Mouse (Mus musculus): Measurements from ENCODE around the gene Slco3a1. TPM values are rescaled to one million over a fixed set of nuclear protein-coding genes. Genes with fewer than 3 reads are reported as not detected.

Slco3a1 gene
- polyA plus RNA-seq, 1 experiment: 13.4 TPM

DNA sequence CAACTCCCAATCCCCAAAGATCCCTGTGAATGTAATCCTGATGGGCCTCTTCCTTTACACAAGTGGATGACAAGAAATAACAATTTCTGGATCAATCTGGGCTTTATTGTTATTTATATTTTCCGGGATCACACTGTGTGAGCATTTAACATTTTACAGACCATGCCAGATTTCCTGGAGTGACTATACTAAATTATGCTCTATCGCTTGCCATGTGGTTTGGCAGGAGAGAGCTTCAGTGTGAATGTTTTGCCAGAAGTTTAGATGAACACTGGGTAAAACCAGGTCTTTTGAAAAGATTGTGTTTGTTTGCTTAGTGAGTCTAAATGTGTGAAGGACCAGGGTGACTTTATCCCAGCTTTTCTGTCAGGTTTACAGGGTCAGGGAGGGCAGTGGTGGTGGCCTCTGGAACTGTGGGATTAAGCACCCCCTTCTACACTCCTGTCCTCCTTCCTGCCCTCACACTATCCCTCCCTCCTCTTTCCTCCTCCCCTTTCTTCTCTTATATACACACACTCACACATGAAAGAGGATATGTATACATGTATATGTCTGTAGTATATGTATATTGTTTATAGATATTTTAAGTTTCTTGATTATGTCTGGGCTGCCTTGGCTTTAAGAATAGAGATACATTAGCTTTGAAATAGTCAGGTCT is 287.9 kb downstream of the Slco3a1 start:
- H3K4me3 ChIP-seq (ENCODE audit: insufficient read depth, low read length): no peak overlapping the region
- no peak overlapping the region for H3K27ac ChIP-seq (ENCODE audit: insufficient read depth, low read length)
- no peak for TF ChIP-seq POLR2A (IDR thresholded peaks at IDR 0.05; ENCODE audit: low read depth, low read length)
- TF ChIP-seq CTCF (IDR thresholded peaks at IDR 0.05; ENCODE audit: borderline replicate concordance, insufficient read depth, low read length): no peak
- H3K4me1 ChIP-seq (ENCODE audit: control insufficient read depth, insufficient read depth, low read length): no peaks in the 10 kb centered on the region

DNA sequence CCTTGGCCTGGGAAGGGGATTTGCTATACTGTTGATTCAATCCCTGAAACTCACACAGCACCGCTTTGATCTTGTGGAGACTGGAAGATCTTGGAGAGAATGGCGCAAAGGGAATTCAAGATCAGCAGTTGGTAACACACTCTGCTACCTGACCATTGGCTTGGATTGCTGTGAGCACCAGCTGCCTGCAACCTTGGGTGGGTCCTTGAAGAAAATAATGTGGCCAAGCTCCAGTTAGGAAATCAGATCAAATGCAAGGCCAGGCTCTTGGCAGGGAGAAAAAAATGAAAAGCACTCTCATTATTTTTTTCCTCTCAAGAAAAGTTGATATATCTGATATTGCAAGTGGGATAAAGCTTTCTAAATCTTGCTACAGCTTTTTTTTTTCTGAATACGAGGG is 298.3 kb downstream of the Slco3a1 start:
- TF ChIP-seq CTCF (IDR thresholded peaks at IDR 0.05; ENCODE audit: borderline replicate concordance, insufficient read depth, low read length): no peak
- no peak for TF ChIP-seq POLR2A (IDR thresholded peaks at IDR 0.05; ENCODE audit: low read depth, low read length)
- Histone ChIP-seq H3K27ac (ENCODE audit: insufficient read depth, low read length) (no peak overlapping the region), H3K4me1 (ENCODE audit: control insufficient read depth, insufficient read depth, low read length) (no peaks in the 10 kb centered on the region), H3K4me3 (ENCODE audit: insufficient read depth, low read length) (no peak overlapping the region)

DNA sequence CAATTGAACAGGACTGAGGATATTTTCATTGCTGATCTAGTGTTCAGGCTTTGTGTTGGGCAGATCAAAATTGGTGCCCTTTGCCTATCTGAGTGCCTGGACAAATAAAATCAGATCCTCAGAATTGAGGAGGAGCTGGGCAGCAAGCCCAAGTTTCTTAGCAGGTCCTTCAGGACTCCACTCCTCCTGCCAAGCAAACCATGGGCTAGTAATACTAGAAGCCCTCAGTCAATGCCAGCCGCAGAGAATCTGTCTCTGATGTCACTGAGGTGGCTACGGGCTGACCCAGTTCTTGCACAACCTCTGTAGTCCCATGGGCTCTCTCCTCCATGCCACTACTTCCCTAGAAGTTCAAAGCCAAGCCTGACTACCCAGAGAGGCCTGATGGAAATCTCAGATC is 302.5 kb downstream of the Slco3a1 start:
- Histone ChIP-seq H3K4me3 (ENCODE audit: insufficient read depth, low read length) (no peak overlapping the region), H3K27ac (ENCODE audit: insufficient read depth, low read length) (no peak overlapping the region), H3K4me1 (ENCODE audit: control insufficient read depth, insufficient read depth, low read length) (no peaks in the 10 kb centered on the region)
- no peak for TF ChIP-seq POLR2A (IDR thresholded peaks at IDR 0.05; ENCODE audit: low read depth, low read length)
- no peak for TF ChIP-seq CTCF (IDR thresholded peaks at IDR 0.05; ENCODE audit: borderline replicate concordance, insufficient read depth, low read length)

GRCm38 (mm10) chr7:74241236-74241635 is 313.3 kb downstream of the Slco3a1 start:
- Histone ChIP-seq H3K27ac (ENCODE audit: insufficient read depth, low read length) (no peak overlapping the region), H3K4me3 (ENCODE audit: insufficient read depth, low read length) (no peak overlapping the region), H3K4me1 (ENCODE audit: control insufficient read depth, insufficient read depth, low read length) (no peaks in the 10 kb centered on the region)
- TF ChIP-seq POLR2A (IDR thresholded peaks at IDR 0.05; ENCODE audit: low read depth, low read length): no peak
- no peak for TF ChIP-seq CTCF (IDR thresholded peaks at IDR 0.05; ENCODE audit: borderline replicate concordance, insufficient read depth, low read length)

DNA sequence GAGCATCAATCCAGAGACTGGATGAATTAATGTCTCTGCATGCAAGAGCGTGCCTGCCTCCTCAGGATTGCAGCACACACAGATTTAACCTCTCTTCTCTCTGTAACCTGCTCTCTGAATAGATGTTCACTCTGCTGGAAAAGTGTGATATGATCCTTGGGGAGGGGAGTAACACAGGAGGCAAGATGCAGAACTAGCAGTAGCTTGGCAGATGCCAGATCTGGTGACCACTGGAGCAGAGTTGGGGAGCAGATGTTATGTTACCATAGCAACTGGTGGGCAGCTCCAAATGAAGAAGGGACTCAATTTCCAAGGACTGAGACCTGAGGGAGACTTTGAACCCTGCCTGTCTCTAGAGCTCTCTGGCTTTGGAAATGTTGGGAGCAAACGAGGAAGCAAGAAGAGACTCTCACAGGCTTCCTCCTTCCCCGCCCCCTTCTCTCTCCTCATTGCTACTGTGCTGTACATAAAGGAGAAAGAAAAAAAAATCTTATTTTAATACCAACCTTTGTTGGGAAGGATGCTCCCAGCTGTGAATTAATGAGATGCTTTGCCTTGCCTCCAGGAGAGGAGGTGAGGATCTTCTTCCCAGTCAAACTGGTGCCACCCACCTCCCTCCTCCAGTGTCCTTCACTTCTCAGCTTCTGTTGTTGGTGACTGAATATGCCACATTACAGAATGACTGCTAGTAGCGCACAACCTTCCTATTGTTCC is 314.0 kb downstream of the Slco3a1 start:
- Histone ChIP-seq H3K4me1 (ENCODE audit: control insufficient read depth, insufficient read depth, low read length) (no peaks in the 10 kb centered on the region), H3K4me3 (ENCODE audit: insufficient read depth, low read length) (no peak overlapping the region), H3K27ac (ENCODE audit: insufficient read depth, low read length) (no peak overlapping the region)
- TF ChIP-seq POLR2A (IDR thresholded peaks at IDR 0.05; ENCODE audit: low read depth, low read length) (no peak), CTCF (IDR thresholded peaks at IDR 0.05; ENCODE audit: borderline replicate concordance, insufficient read depth, low read length) (no peak)
